Mouse (Mus musculus) intestine, embryonic 16.5 days (tissue): Measurements from ENCODE around the gene Man2b2. TPM values are rescaled to one million over a fixed set of nuclear protein-coding genes. Genes with fewer than 3 reads are reported as not detected.

Source experiments
- ATAC-seq: fragments of 200-750 bp; cut with Nextera tagmentation; 2 replicates; pipeline ENCODE4 v1.8.0; 2017; ENCODE audit warnings: moderate TSS enrichment, moderate library complexity
- H3K27ac ChIP-seq: fragments of 300-500 bp; sonication (generic); 2 replicates; pipeline ENCODE4 v1.5.1; 2014; ENCODE audit warnings: mild to moderate bottlenecking, low read length
- H3K27me3 ChIP-seq: fragments of 300-500 bp; sonication (generic); replicated peaks from 2 replicates; pipeline ENCODE4 v1.6.1; 2014; ENCODE audit warnings: low read length, control low read depth, mixed read lengths; ENCODE audit not compliant: control insufficient read depth, insufficient read depth
- H3K36me3 ChIP-seq: fragments of 300-500 bp; sonication (generic); 2 replicates; pipeline ENCODE4 v1.6.1; 2014; ENCODE audit warnings: low read length, control low read depth; ENCODE audit not compliant: control insufficient read depth, insufficient read depth
- H3K4me1 ChIP-seq: fragments of 300-500 bp; sonication (generic); 2 replicates; pipeline ENCODE4 v1.6.1; 2014; ENCODE audit warnings: low read length, control low read depth, mixed read lengths; ENCODE audit not compliant: control insufficient read depth, insufficient read depth
- H3K4me2 ChIP-seq: fragments of 300-500 bp; sonication (generic); 2 replicates; pipeline ENCODE4 v1.6.1; 2014; ENCODE audit warnings: low read depth, low read length, control low read depth
- H3K4me3 ChIP-seq: fragments of 300-500 bp; sonication (generic); 2 replicates; pipeline ENCODE4 v1.5.1; 2014; ENCODE audit warnings: mild to moderate bottlenecking, low read length
- H3K9ac ChIP-seq: fragments of 300-500 bp; sonication (generic); 2 replicates; pipeline ENCODE4 v1.6.1; 2014; ENCODE audit warnings: low read depth, low read length
- H3K9me3 ChIP-seq: fragments of 300-500 bp; sonication (generic); 2 replicates; pipeline ENCODE4 v1.6.1; 2016; ENCODE audit warnings: low read length, control low read depth; ENCODE audit not compliant: control insufficient read depth
- WGBS: fragments of 180-500 bp; shearing (Covaris S2); extraction: QIAGEN DNeasy Blood & Tissue Kit; methylation state at CpG from one replicate; pipeline ENCODE4 v1.1.7; 2014; 5-methylcytosine and 5-hydroxymethylcytosine counted together
- polyA plus RNA-seq: library from polyadenylated mRNA; unstranded; fragments of >200 nt; fragmentation: Nextera tagmentation; extraction: Ambion mirVana; gene quantifications from 2 replicates; pipeline ENCODE4 v1.2.1, GENCODE M21; 2015

Gene Man2b2
- polyA plus RNA-seq, 1 experiment from 2014 or later = 44.9 TPM

GRCm38 (mm10) chr5:36868266-36869090, 38.0 kb upstream of the Man2b2 start, which contains the start of gene Ppp2r2c:
Gene Ppp2r2c (plus strand): TSS chr5:36868513.
- H3K9ac ChIP-seq = no peak within 1 kb of the TSS

GRCm38 (mm10) chr5:36867561-36867960, 37.1 kb upstream of the Man2b2 start:
- H3K27me3 ChIP-seq = peaks cover 65% of the 10 kb centered on the region
- no peak overlapping the region for H3K4me2 ChIP-seq
- 5% methylated on average over 6 of the region's 6 CpGs for WGBS
- no peaks in the 10 kb centered on the region for H3K4me1 ChIP-seq
- ATAC-seq = no peak
- no peak overlapping the region for H3K9ac ChIP-seq
- no peaks in the 10 kb centered on the region for H3K36me3 ChIP-seq
- H3K27ac ChIP-seq = no peak overlapping the region
- no peaks in the 10 kb centered on the region for H3K9me3 ChIP-seq
- H3K4me3 ChIP-seq = no peak overlapping the region

More at GRCm38 (mm10) chr5:36868266-36869090, 38.0 kb upstream of the Man2b2 start, which contains the start of gene Ppp2r2c:
- under 1% methylated on average over 91 of the region's 108 CpGs for WGBS
- peak within 1 kb of the TSS; percentile 38 for H3K4me3 ChIP-seq
- peaks cover 65% of the 10 kb centered on the region for H3K27me3 ChIP-seq
- no peak within 1 kb of the TSS for H3K27ac ChIP-seq
- peak within 1 kb of the TSS; percentile 55 for H3K4me2 ChIP-seq
- no peak for ATAC-seq
- H3K36me3 ChIP-seq = no peaks in the 10 kb centered on the region
- no peaks in the 10 kb centered on the region for H3K4me1 ChIP-seq
- no peaks in the 10 kb centered on the region for H3K9me3 ChIP-seq

GRCm38 (mm10) chr5:36866701-36867250, 36.3 kb upstream of the Man2b2 start:
- no peaks in the 10 kb centered on the region for H3K9me3 ChIP-seq
- H3K27ac ChIP-seq = no peak overlapping the region
- no peak for ATAC-seq
- H3K36me3 ChIP-seq = no peaks in the 10 kb centered on the region
- H3K27me3 ChIP-seq = peaks cover 64% of the 10 kb centered on the region
- no peak overlapping the region for H3K4me3 ChIP-seq
- H3K4me1 ChIP-seq = no peaks in the 10 kb centered on the region
- no peak overlapping the region for H3K4me2 ChIP-seq
- WGBS = 67% methylated on average over 7 of the region's 7 CpGs
- H3K9ac ChIP-seq = no peak overlapping the region

- no peak for ATAC-seq
- WGBS = 84% methylated on average over 2 of the region's 2 CpGs
- Histone ChIP-seq H3K4me2 (no peak overlapping the region), H3K4me3 (no peak overlapping the region), H3K27me3 (peaks cover 10% of the 10 kb centered on the region; the same call in 1 of the 2 replicates), H3K36me3 (no peaks in the 10 kb centered on the region), H3K9ac (no peak overlapping the region), H3K4me1 (no peaks in the 10 kb centered on the region), H3K9me3 (no peaks in the 10 kb centered on the region; the same call in 1 of the 2 replicates), H3K27ac (no peak overlapping the region)
These were observed 30.6 kb upstream of the Man2b2 start for GRCm38 (mm10) chr5:36861084-36861483.

- no peak overlapping the region for H3K27ac ChIP-seq
- no peaks in the 10 kb centered on the region for H3K36me3 ChIP-seq
- WGBS = 81% methylated on average over 5 of the region's 5 CpGs
- no peak overlapping the region for H3K4me2 ChIP-seq
- no peak for ATAC-seq
- H3K27me3 ChIP-seq = no peaks in the 10 kb centered on the region; the same call in 1 of the 2 replicates
- H3K9me3 ChIP-seq = no peaks in the 10 kb centered on the region; the same call in 1 of the 2 replicates
- H3K9ac ChIP-seq = no peak overlapping the region
- H3K4me3 ChIP-seq = no peak overlapping the region
- H3K4me1 ChIP-seq = no peaks in the 10 kb centered on the region
These were observed 27.1 kb upstream of the Man2b2 start for GRCm38 (mm10) chr5:36857546-36857945.

- ATAC-seq = no peak
- no peak overlapping the region for H3K4me2 ChIP-seq
- no peaks in the 10 kb centered on the region; the same call in 1 of the 2 replicates for H3K27me3 ChIP-seq
- no peaks in the 10 kb centered on the region; the same call in 1 of the 2 replicates for H3K9me3 ChIP-seq
- H3K36me3 ChIP-seq = no peaks in the 10 kb centered on the region
- H3K27ac ChIP-seq = no peak overlapping the region
- no peak overlapping the region for H3K4me3 ChIP-seq
- no peaks in the 10 kb centered on the region for H3K4me1 ChIP-seq
- no peak overlapping the region for H3K9ac ChIP-seq
- WGBS = 89% methylated on average over 7 of the region's 7 CpGs
These were observed 26.1 kb upstream of the Man2b2 start for GRCm38 (mm10) chr5:36856529-36856928.

GRCm38 (mm10) chr5:36855180-36855579, 24.7 kb upstream of the Man2b2 start:
- Histone ChIP-seq H3K9ac (no peak overlapping the region), H3K4me1 (no peaks in the 10 kb centered on the region), H3K27ac (no peak overlapping the region), H3K4me2 (no peak overlapping the region), H3K9me3 (no peaks in the 10 kb centered on the region), H3K36me3 (no peaks in the 10 kb centered on the region), H3K27me3 (no peaks in the 10 kb centered on the region; the same call in 1 of the 2 replicates), H3K4me3 (no peak overlapping the region)
- 80% methylated on average over 3 of the region's 3 CpGs for WGBS
- ATAC-seq = no peak

- 25% methylated on average over 4 of the region's 4 CpGs for whole genome bisulfite sequencing
- ATAC-seq = no peak
These were observed 21.1 kb upstream of the Man2b2 start for GRCm38 (mm10) chr5:36851572-36851971.

GRCm38 (mm10) chr5:36844490-36844889, 14.0 kb upstream of the Man2b2 start:
- no peak overlapping the region for H3K27ac ChIP-seq
- whole genome bisulfite sequencing = 75% methylated on average over 10 of the region's 10 CpGs
- H3K4me3 ChIP-seq = no peak overlapping the region
- no peak overlapping the region for H3K9ac ChIP-seq
- H3K9me3 ChIP-seq = no peaks in the 10 kb centered on the region
- no peaks in the 10 kb centered on the region for H3K36me3 ChIP-seq
- H3K4me2 ChIP-seq = no peak overlapping the region
- no peaks in the 10 kb centered on the region for H3K4me1 ChIP-seq
- no peak for ATAC-seq
- no peaks in the 10 kb centered on the region for H3K27me3 ChIP-seq

More at GRCm38 (mm10) chr5:36851572-36851971, 21.1 kb upstream of the Man2b2 start:
- no peaks in the 10 kb centered on the region for H3K4me1 ChIP-seq
- H3K36me3 ChIP-seq = no peaks in the 10 kb centered on the region
- H3K9ac ChIP-seq = no peak overlapping the region
- H3K4me2 ChIP-seq = no peak overlapping the region
- H3K27ac ChIP-seq = no peak overlapping the region
- H3K9me3 ChIP-seq = no peaks in the 10 kb centered on the region
- no peak overlapping the region for H3K4me3 ChIP-seq
- no peaks in the 10 kb centered on the region for H3K27me3 ChIP-seq
